Mouse (Mus musculus) layer of hippocampus, postnatal 10 days (tissue): ENCODE results near the gene Dscam. TPM values are rescaled to one million over a fixed set of nuclear protein-coding genes. Genes with fewer than 3 reads are reported as not detected.

ENCODE experiments used
- DNase-seq, 2 experiments: peaks; one replicate each; pipeline ENCODE4 v3.0.0; 2021; ENCODE audit warnings: low spot score in 2 of 2
- long read RNA-seq: library from polyadenylated mRNA; stranded (forward); transcript quantifications from one replicate; pipeline ENCODE4 v2.0.0, GENCODE M21; 2023
- total RNA-seq, 2 experiments: library from RNA; stranded (reverse); gene quantifications; 2 replicates each; pipeline ENCODE4 v1.2.3; 2021

Dscam gene
- 10 to 100 TPM; 43.0 to 45.4 TPM for total RNA-seq
- long read RNA-seq, partial matches to known transcripts: 5 of 11 reads
- long read RNA-seq, other reads (novel, unspliced or antisense): 6 of 11 reads

GRCm38 (mm10) chr16:97170513-97171081 is at the start of gene Dscam:
Gene Dscam, minus strand, starts transcription at chr16:97170752.
- peak; percentile 57 to 66 for DNase-seq

- DNase-seq: no peak
Measured at GRCm38 (mm10) chr16:97219381-97219780, 48.8 kb upstream of the Dscam start.

- peak; percentile 35 to 57 for DNase-seq
Measured at GRCm38 (mm10) chr16:97209997-97210396, 39.4 kb upstream of the Dscam start.

GRCm38 (mm10) chr16:97208276-97208675 is 37.7 kb upstream of the Dscam start:
- no peak for DNase-seq

- DNase-seq: no peak
Measured at GRCm38 (mm10) chr16:97204090-97204489, 33.5 kb upstream of the Dscam start.

- DNase-seq: no peak
Measured at GRCm38 (mm10) chr16:97203554-97203953, 33.0 kb upstream of the Dscam start.

GRCm38 (mm10) chr16:97194630-97195029 is 24.1 kb upstream of the Dscam start:
- no peak for DNase-seq

GRCm38 (mm10) chr16:97194179-97194578 is 23.6 kb upstream of the Dscam start:
- DNase-seq: no peak

- DNase-seq: no peak
Measured at GRCm38 (mm10) chr16:97192296-97192695, 21.7 kb upstream of the Dscam start.

- DNase-seq: no peak
Measured at GRCm38 (mm10) chr16:97190604-97191003, 20.1 kb upstream of the Dscam start.

- DNase-seq: peak; percentile 50 to 63
Measured at GRCm38 (mm10) chr16:97171500-97171899, 948 bp upstream of the Dscam start.

- DNase-seq: peak; percentile 58 to 61
Measured at GRCm38 (mm10) chr16:97169901-97170512, 545 bp downstream of the Dscam start.

- no peak for DNase-seq
Measured at GRCm38 (mm10) chr16:97168614-97169013, 1.9 kb downstream of the Dscam start.

GRCm38 (mm10) chr16:97168030-97168429 is 2.5 kb downstream of the Dscam start:
- no peak for DNase-seq

- DNase-seq: no peak
Measured at GRCm38 (mm10) chr16:97166166-97166565, 4.4 kb downstream of the Dscam start.

- peak; percentile 69 to 77 for DNase-seq
Measured at GRCm38 (mm10) chr16:97165444-97166121, 5.0 kb downstream of the Dscam start.

GRCm38 (mm10) chr16:97158279-97158678 is 12.3 kb downstream of the Dscam start:
- no peak for DNase-seq

- no peak for DNase-seq
Measured at GRCm38 (mm10) chr16:97144544-97145194, 25.9 kb downstream of the Dscam start.

- DNase-seq: no peak
Measured at GRCm38 (mm10) chr16:97141943-97142342, 28.6 kb downstream of the Dscam start.

- no peak for DNase-seq
Measured at GRCm38 (mm10) chr16:97135003-97135827, 35.3 kb downstream of the Dscam start.

GRCm38 (mm10) chr16:97127296-97127695 is 43.3 kb downstream of the Dscam start:
- DNase-seq: peak; percentile 59 to 66
